Mouse (Mus musculus) left cerebral cortex, adult 18-20 months (tissue): ENCODE results near the gene Arrdc4. TPM values are rescaled to one million over a fixed set of nuclear protein-coding genes. Genes with fewer than 3 reads are reported as not detected.

Source experiments
- DNase-seq, 2 experiments: peaks; one replicate each; pipeline ENCODE4 v3.0.0; 2021 to 2022; ENCODE audit warnings: low spot score in 2 of 2, mixed read lengths in 1 of 2
- long read RNA-seq, 2 experiments: library from polyadenylated mRNA; stranded (forward); transcript quantifications; one replicate each; pipeline ENCODE4 v2.0.0; 2021
- total RNA-seq, 2 experiments: library from RNA; stranded (reverse); gene quantifications; 2 replicates each; pipeline ENCODE4 v1.2.3; 2021

The Arrdc4 gene
- total RNA-seq, result 1 to 10 TPM; 6.1 to 7.6 TPM
- long read RNA-seq, experiment 1, partial matches to known transcripts, result 3 of 9 reads
- long read RNA-seq, experiment 1, other reads (novel, unspliced or antisense), result 0 of 9 reads
- long read RNA-seq, experiment 2, transcript Arrdc4-202 (5 exons, 1,129 nt), result major isoform, 5 of 7 reads
- long read RNA-seq, experiment 2, partial matches to known transcripts, result 0 of 7 reads
- long read RNA-seq, experiment 2, other reads (novel, unspliced or antisense), result 0 of 7 reads

GRCm38 (mm10) chr7:68748761-68749635 lies at the start of gene Arrdc4:
Gene Arrdc4 (minus strand): TSS chr7:68749241.
- DNase-seq, result peak; percentile 97 to 98

- DNase-seq, result no peak
Observed at GRCm38 (mm10) chr7:68795578-68795977, 46.5 kb upstream of the Arrdc4 start.

GRCm38 (mm10) chr7:68788711-68789110 lies 39.7 kb upstream of the Arrdc4 start:
- no peak for DNase-seq

- DNase-seq, result no peak
Observed at GRCm38 (mm10) chr7:68771757-68772094, 22.7 kb upstream of the Arrdc4 start.

- DNase-seq, result no peak
Observed at GRCm38 (mm10) chr7:68770894-68771756, 22.1 kb upstream of the Arrdc4 start.

- no peak for DNase-seq
Observed at GRCm38 (mm10) chr7:68765926-68766325, 16.9 kb upstream of the Arrdc4 start.

- no peak for DNase-seq
Observed at GRCm38 (mm10) chr7:68759148-68759724, 10.2 kb upstream of the Arrdc4 start.

- no peak for DNase-seq
Observed at GRCm38 (mm10) chr7:68756656-68757204, 7.7 kb upstream of the Arrdc4 start.

- DNase-seq, result no peak
Observed at GRCm38 (mm10) chr7:68749919-68750318, 878 bp upstream of the Arrdc4 start.

- DNase-seq, result peak; percentile 8 to 11
Observed at GRCm38 (mm10) chr7:68748361-68748760, 680 bp downstream of the Arrdc4 start.

- DNase-seq, result no peak
Observed at GRCm38 (mm10) chr7:68744616-68745015, 4.4 kb downstream of the Arrdc4 start.

- no peak for DNase-seq
Observed at GRCm38 (mm10) chr7:68744206-68744605, 4.8 kb downstream of the Arrdc4 start.

- no peak for DNase-seq
Observed at GRCm38 (mm10) chr7:68740763-68741162, 8.3 kb downstream of the Arrdc4 start.

- no peak for DNase-seq
Observed at GRCm38 (mm10) chr7:68738676-68739399, 10.2 kb downstream of the Arrdc4 start.

- DNase-seq, result no peak
Observed at GRCm38 (mm10) chr7:68726380-68726779, 22.7 kb downstream of the Arrdc4 start.

- DNase-seq, result no peak
Observed at GRCm38 (mm10) chr7:68724711-68725110, 24.3 kb downstream of the Arrdc4 start.

GRCm38 (mm10) chr7:68721520-68721919 lies 27.5 kb downstream of the Arrdc4 start:
- no peak for DNase-seq

GRCm38 (mm10) chr7:68717988-68718387 lies 31.1 kb downstream of the Arrdc4 start:
- DNase-seq, result no peak

GRCm38 (mm10) chr7:68717498-68717897 lies 31.5 kb downstream of the Arrdc4 start:
- DNase-seq, result peak; percentile 52 to 55

GRCm38 (mm10) chr7:68716926-68717325 lies 32.1 kb downstream of the Arrdc4 start:
- DNase-seq, result no peak
